Mouse (Mus musculus): ENCODE data around the gene Wdr83os. TPM values are rescaled to one million over a fixed set of nuclear protein-coding genes. Genes with fewer than 3 reads are reported as not detected.
A peak's percentile ranks its signal among the peaks of the same experiment; 100 is the strongest.
"Not testable (repeated sequence)": the region's sequence is repeated elsewhere in the genome, so short reads cannot be mapped to it uniquely, and the experiment has no call there.

Gene Wdr83os
- total RNA-seq, 2 experiments from 2014 or later = 37.4 to 42.2 TPM

GRCm38 (mm10) chr8:85100076-85100665 lies 19.6 kb downstream of the Wdr83os start:
- intact Hi-C loops (cut with DNase I) = no loop called here
- no peak for DNase-seq

- no peak for DNase-seq
- intact Hi-C loops (cut with DNase I) = no loop called here
Measured at GRCm38 (mm10) chr8:85113241-85113640, 32.7 kb downstream of the Wdr83os start.

DNA sequence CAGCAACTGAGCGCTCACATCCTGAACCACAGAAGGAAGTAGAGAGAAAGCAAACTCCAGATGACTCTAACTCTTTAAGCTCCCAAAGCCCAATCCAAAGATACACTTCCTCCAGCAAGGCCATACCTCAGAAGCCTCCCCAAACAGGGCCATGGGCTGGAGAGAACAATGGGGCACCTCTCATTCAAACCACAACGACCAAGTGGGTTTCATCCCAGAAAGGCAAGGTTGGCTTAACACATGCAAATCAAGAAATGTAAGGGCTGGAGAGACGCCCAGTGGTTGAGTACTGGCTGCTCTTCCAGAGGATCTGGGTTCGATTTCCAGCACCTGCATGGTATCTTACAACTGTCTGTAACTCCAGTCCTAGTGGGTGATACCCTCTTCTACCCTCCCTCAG lies 35.0 kb downstream of the Wdr83os start:
- DNase-seq = no peak
- intact Hi-C loops (cut with DNase I) = no loop called here

DNA sequence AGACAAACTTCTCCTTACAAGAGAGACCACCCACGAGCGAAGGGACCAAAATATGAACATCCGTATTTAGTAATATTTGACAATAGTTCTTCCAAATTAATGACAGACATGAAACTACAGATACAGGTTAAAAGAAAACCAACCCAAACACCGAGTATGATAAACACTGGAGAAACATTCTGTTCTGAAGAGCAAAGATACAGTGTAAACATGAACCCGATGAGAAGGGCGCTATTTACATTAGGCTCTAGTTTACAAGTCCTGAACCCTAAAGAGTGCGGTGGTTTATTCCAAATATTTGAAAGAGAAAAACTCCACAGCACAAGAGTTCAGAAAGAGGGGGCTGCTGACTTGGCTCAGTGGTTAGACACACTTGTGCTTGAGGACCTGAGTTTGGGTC lies 36.4 kb downstream of the Wdr83os start:
- intact Hi-C loops (cut with DNase I) = no loop called here
- DNase-seq = no peak

DNA sequence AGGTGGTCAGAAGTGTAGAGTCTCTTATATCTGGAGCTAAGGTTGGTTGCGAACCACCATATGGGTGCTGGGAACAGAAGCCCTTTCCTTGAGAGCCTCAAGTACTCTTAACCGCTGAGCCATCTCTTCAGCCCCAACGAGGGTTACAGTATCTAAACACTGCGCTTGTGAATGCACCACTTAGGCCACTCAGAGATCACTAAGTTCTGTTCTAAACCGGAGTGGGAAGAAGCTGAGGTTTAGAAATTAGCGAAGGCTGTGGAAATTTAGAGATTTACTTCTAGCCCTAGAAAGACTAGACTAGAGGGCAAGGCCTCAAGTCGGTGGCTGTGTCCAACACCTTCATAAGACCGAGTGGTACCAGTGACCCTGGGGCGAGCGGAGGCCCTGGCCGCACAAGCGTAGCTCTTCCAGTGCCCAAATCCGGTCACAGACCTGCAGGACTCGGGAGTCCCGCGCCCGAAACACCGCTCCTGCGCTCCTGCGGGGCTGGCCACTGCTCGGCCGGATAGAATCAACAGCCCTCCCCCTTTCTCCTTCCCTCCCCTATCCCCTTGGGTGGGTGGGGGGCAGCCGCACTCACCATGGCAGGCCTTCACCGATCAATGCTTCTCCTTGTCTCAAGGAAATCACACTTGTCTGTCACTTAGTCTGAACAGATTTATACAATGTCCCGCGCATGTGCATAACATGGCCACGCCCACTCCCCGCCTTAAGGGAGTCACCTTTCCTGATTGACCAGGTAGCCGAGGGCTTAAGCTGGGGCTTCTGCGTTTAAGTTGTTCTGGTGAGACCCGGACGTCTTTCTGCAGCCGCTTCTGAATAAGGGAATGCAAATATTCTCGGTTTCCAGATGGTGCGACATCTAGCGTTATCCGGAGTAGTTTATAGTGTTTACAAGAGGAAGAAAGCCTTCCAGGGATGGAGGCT lies 38.8 kb downstream of the Wdr83os start:
- peak; percentile 81 to 84 for DNase-seq
- intact Hi-C loops (cut with DNase I) = loop anchor here (2.0 kb wide), 1 partner anchor 43 kb away; no protein-coding TSS in a partner anchor

- DNase-seq; intact Hi-C loops (cut with DNase I): not testable (repeated sequence)
Measured at GRCm38 (mm10) chr8:85120251-85120650, 39.7 kb downstream of the Wdr83os start.

DNA sequence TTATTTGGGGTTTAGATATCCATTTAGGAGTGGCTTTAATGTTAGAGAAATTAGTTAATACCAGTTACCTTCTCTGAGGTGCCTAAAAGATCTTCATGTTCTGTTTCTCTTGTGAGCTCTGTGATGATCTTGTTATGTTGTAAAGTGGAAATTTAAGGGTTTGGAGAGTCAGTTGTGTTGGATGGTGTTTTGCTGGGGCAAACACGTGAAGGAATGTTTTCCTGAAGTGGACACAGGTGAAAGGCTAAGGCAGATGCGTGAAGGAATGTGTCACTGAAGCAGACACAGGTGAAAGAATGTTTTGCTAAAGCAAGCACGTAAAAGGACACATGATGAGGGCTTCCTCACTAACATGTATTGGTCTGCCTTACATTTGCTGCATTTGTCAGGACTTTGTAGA lies 42.5 kb downstream of the Wdr83os start, which contains the start of gene Zfp791:
TSS of gene Zfp791 (minus strand) at position 101 of the 400 bp plus-strand sequence.
- no peak for DNase-seq
- intact Hi-C loops (cut with DNase I) = no loop called here

- no peak for DNase-seq
- intact Hi-C loops (cut with DNase I) = no loop called here
Measured at GRCm38 (mm10) chr8:85123691-85124090, 43.2 kb downstream of the Wdr83os start.

Small RNA genes within 50 kb of the gene (microRNA-seq; reads per million reads assigned to microRNA genes)
- gene Gm23388 (ENCODE audit: borderline number of aligned reads in 2 of 2) (0.67 to 0.72 reads per million in 2 experiments), gene Mir7070 (ENCODE audit: borderline number of aligned reads in 2 of 2) (0 to 0.67 reads per million in 2 experiments)

Other genes starting within 250 kb of the Wdr83os start
- gene Gadd45gip1, start 249.2 kb upstream of the Wdr83os start, total RNA-seq (2021) = 10 to 100 TPM; 28.5 to 29.5 TPM
- 10 to 100 TPM; 84.0 to 87.4 TPM for gene Rad23a, start 240.1 kb upstream of the Wdr83os start, total RNA-seq (2021)
- 100 to 1,000 TPM; 337 to 380 TPM for gene Calr, start 233.8 kb upstream of the Wdr83os start, total RNA-seq (2021)
- 10 to 100 TPM; 23.1 TPM for gene Farsa, start 223.8 kb upstream of the Wdr83os start, total RNA-seq (2021)
- gene Syce2, start 208.6 kb upstream of the Wdr83os start, total RNA-seq (2021) = 1 to 10 TPM; 3.8 to 4.1 TPM
- gene Gcdh, start 186.8 kb upstream of the Wdr83os start, total RNA-seq (2021) = 10 to 100 TPM; 71.3 to 77.2 TPM
- not detected for gene Klf1, start 178.8 kb upstream of the Wdr83os start, total RNA-seq (2021)
- gene Dnase2a, start 172.2 kb upstream of the Wdr83os start, total RNA-seq (2021) = 10 to 100 TPM in 1 of 2 experiments, 1 to 10 TPM in 1; 7.3 to 11.7 TPM
- gene Mast1, start 143.4 kb upstream of the Wdr83os start, total RNA-seq (2021) = under 1 TPM; 0.11 to 0.14 TPM
- not detected for gene Rtbdn, start 133.7 kb upstream of the Wdr83os start, total RNA-seq (2021)
- gene Gm49661, start 111.3 kb upstream of the Wdr83os start, total RNA-seq (2021) = 1 to 10 TPM in 1 of 2 experiments, not detected in 1; 1.0 TPM
- 100 to 1,000 TPM; 633 to 676 TPM for gene Prdx2, start 111.2 kb upstream of the Wdr83os start, total RNA-seq (2021)
- 10 to 100 TPM; 48.6 to 56.7 TPM for gene Rnaseh2a, start 111.0 kb upstream of the Wdr83os start, total RNA-seq (2021)
- gene Junb, start 102.0 kb upstream of the Wdr83os start, total RNA-seq (2021) = 10 to 100 TPM; 14.9 to 26.9 TPM
- 1 to 10 TPM; 2.7 to 2.9 TPM for gene Hook2, start 90.1 kb upstream of the Wdr83os start, total RNA-seq (2021)
- gene Best2, start 66.2 kb upstream of the Wdr83os start, total RNA-seq (2021) = not detected
- 10 to 100 TPM; 66.2 to 69.8 TPM for gene Asna1, start 55.5 kb upstream of the Wdr83os start, total RNA-seq (2021)
- gene Trir, start 53.9 kb upstream of the Wdr83os start, total RNA-seq (2021) = 10 to 100 TPM; 80.7 to 84.2 TPM
- 10 to 100 TPM; 28.1 to 35.1 TPM for gene Tnpo2, start 43.8 kb upstream of the Wdr83os start, total RNA-seq (2021)
- 1 to 10 TPM; 3.4 to 4.3 TPM for gene Fbxw9, start 20.7 kb upstream of the Wdr83os start, total RNA-seq (2021)
- gene Gm5741, start 12.8 kb upstream of the Wdr83os start, total RNA-seq (2021) = not detected
- 10 to 100 TPM; 27.0 to 27.4 TPM for gene Dhps, start 9.0 kb upstream of the Wdr83os start, total RNA-seq (2021)
- gene Wdr83, start 566 bp downstream of the Wdr83os start, total RNA-seq (2021) = 10 to 100 TPM; 33.3 to 34.2 TPM
- gene Man2b1, start 2.5 kb downstream of the Wdr83os start, total RNA-seq (2021) = 10 to 100 TPM; 31.0 to 31.3 TPM
- 1 to 10 TPM; 2.0 to 2.4 TPM for gene Zfp791, start 42.4 kb downstream of the Wdr83os start, total RNA-seq (2021)
- not detected for gene Cks1brt, start 71.2 kb downstream of the Wdr83os start, total RNA-seq (2021)
- gene Olfr371, start 145.2 kb downstream of the Wdr83os start, total RNA-seq (2021) = not detected
- 1 to 10 TPM; 5.8 to 8.2 TPM for gene Orc6, start 218.9 kb downstream of the Wdr83os start, total RNA-seq (2021)
- 10 to 100 TPM; 70.7 to 71.1 TPM for gene Vps35, start 219.1 kb downstream of the Wdr83os start, total RNA-seq (2021)

Measured in heart, postnatal 36 days (tissue).